Mouse (Mus musculus) embryonic facial prominence, embryonic 13.5 days (tissue): Measurements from ENCODE around the gene Gal. TPM values are rescaled to one million over a fixed set of nuclear protein-coding genes. Genes with fewer than 3 reads are reported as not detected.

Experiments
- ATAC-seq: fragments of 200-750 bp; cut with Nextera tagmentation; 2 replicates; pipeline ENCODE4 v1.8.0; 2017; ENCODE audit warnings: low read depth; ENCODE audit not compliant: insufficient number of reproducible peaks, insufficient read depth, low FRiP score, low TSS enrichment
- H3K27ac ChIP-seq: fragments of 300-500 bp; sonication (generic); 2 replicates; pipeline ENCODE4 v1.5.1; 2015; ENCODE audit warnings: moderate library complexity, mild to moderate bottlenecking, inconsistent platforms
- H3K27me3 ChIP-seq: fragments of 300-500 bp; sonication (generic); 2 replicates; pipeline ENCODE4 v1.6.1; 2015; ENCODE audit warnings: mild to moderate bottlenecking, inconsistent platforms
- H3K36me3 ChIP-seq: fragments of 300-500 bp; sonication (generic); 2 replicates; pipeline ENCODE4 v1.6.1; 2015; ENCODE audit warnings: mild to moderate bottlenecking, inconsistent platforms
- H3K4me1 ChIP-seq: fragments of 300-500 bp; sonication (generic); 2 replicates; pipeline ENCODE4 v1.6.1; 2015; ENCODE audit warnings: inconsistent platforms
- H3K4me2 ChIP-seq: fragments of 300-500 bp; sonication (generic); 2 replicates; pipeline ENCODE4 v1.6.1; 2015; ENCODE audit warnings: moderate library complexity, mild to moderate bottlenecking, inconsistent platforms
- H3K4me3 ChIP-seq: fragments of 300-500 bp; sonication (generic); 2 replicates; pipeline ENCODE4 v1.5.1; 2015; ENCODE audit warnings: mild to moderate bottlenecking, inconsistent platforms
- H3K9ac ChIP-seq: fragments of 300-500 bp; sonication (generic); 2 replicates; pipeline ENCODE4 v1.6.1; 2015; ENCODE audit warnings: mild to moderate bottlenecking, inconsistent platforms
- H3K9me3 ChIP-seq: fragments of 300-500 bp; sonication (generic); 2 replicates; pipeline ENCODE4 v1.6.1; 2016; ENCODE audit warnings: inconsistent platforms
- WGBS: fragments of 180-500 bp; shearing (Covaris S2); methylation state at CpG from one replicate; pipeline ENCODE4 v1.1.7; 2015; ENCODE audit warnings: mixed read lengths; 5-methylcytosine and 5-hydroxymethylcytosine counted together
- polyA plus RNA-seq: library from polyadenylated mRNA; unstranded; fragments of >200 nt; fragmentation: Nextera tagmentation; extraction: Ambion mirVana; gene quantifications from 2 replicates; pipeline ENCODE4 v1.2.1, GENCODE M21; 2015

The Gal gene
- polyA plus RNA-seq, 1 experiment from 2014 or later, result 1.7 TPM

DNA sequence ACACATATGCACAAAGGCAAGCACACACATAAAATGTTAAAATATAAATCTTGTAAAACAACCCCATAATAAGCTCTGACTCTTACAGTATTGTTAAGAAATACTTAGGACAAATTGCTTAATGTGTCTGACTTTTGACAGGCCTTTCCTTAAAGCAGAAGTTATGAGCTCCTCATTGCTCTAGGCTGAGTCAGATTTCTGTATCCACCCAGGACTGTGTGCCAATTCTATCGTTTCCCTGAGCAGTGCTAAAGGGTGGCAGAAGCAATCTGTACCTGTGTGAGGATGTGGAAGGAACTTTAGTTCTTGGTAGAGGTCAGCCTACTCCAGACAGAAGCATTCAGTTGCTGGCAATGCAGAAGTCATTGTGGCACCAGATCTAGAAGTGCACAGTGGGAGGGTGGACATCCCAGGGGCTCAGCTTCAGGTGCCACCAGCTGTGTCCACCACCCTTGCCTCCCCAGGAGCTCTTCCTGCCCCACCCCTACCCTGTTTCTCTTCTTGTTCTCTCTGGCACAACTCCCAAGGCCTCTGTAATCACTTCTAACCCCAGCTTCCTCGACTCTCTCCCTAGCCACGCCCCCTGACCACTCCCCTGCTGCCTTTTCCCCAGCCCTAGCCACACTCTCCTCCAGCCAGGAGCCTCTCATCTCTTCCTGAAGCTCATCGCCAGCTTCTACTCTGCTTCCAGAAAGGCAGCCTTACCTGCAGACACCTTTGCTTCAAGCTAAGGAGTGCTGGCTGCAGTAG, 37.2 kb downstream of the Gal start:
- H3K27me3 ChIP-seq, result no peaks in the 10 kb centered on the region
- no peak overlapping the region for H3K27ac ChIP-seq
- no peaks in the 10 kb centered on the region for H3K9me3 ChIP-seq
- H3K4me1 ChIP-seq, result 0 out of 2 replicates have a peak, but pooled peaks cover 4% of the 10 kb centered on the region
- H3K4me3 ChIP-seq, result no peak overlapping the region
- H3K9ac ChIP-seq, result no peak overlapping the region
- WGBS, result 28% methylated on average over 4 of the region's 4 CpGs
- H3K36me3 ChIP-seq, result peaks cover 34% of the 10 kb centered on the region
- ATAC-seq, result no peak
- H3K4me2 ChIP-seq, result no peak overlapping the region

GRCm38 (mm10) chr19:3375945-3376495, 38.3 kb downstream of the Gal start:
- no peak overlapping the region for H3K4me3 ChIP-seq
- peaks cover 34% of the 10 kb centered on the region for H3K36me3 ChIP-seq
- ATAC-seq, result no peak
- H3K4me1 ChIP-seq, result 0 out of 2 replicates have a peak, but pooled peaks cover 4% of the 10 kb centered on the region
- H3K27ac ChIP-seq, result no peak overlapping the region
- H3K9ac ChIP-seq, result no peak overlapping the region
- H3K27me3 ChIP-seq, result no peaks in the 10 kb centered on the region
- 64% methylated on average over 7 of the region's 7 CpGs for WGBS
- no peak overlapping the region for H3K4me2 ChIP-seq
- H3K9me3 ChIP-seq, result no peaks in the 10 kb centered on the region

GRCm38 (mm10) chr19:3374028-3374427, 40.3 kb downstream of the Gal start:
- ATAC-seq, result no peak
- Histone ChIP-seq H3K27ac (no peak overlapping the region; the same call in 1 of the 2 replicates), H3K4me1 (0 out of 2 replicates have a peak, but pooled peaks cover 4% of the 10 kb centered on the region), H3K27me3 (no peaks in the 10 kb centered on the region), H3K4me2 (no peak overlapping the region), H3K9ac (no peak overlapping the region), H3K4me3 (no peak overlapping the region), H3K9me3 (no peaks in the 10 kb centered on the region), H3K36me3 (peaks cover 23% of the 10 kb centered on the region)
- WGBS, result 57% methylated on average over 2 of the region's 2 CpGs

DNA sequence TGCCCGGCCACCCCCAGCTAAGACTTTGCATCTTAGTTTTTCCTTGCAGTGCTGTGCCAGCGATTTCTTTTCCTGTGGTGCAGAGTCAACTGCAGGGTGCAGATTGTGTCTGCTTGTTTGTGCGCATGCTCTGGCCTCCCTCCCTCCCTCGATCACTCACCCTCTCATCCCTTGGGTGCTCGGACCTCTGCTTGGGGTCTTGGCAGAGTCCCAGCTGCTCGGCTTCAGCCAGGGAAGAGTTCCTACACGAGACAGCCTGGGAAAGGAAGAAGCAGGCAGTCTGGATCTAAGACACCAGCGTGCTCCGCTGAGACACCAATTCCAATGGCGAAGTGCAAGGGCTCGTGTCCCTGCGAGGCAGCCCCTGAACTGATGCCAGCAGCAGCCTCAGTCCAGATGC, 41.0 kb downstream of the Gal start:
- H3K9ac ChIP-seq, result peak overlapping the region; percentile 51; the same call in 1 of the 2 replicates
- H3K9me3 ChIP-seq, result no peaks in the 10 kb centered on the region
- H3K27ac ChIP-seq, result peak overlapping the region; percentile 16; the same call in 1 of the 2 replicates
- 0 out of 2 replicates have a peak overlapping the region, but pooled peaks have one; percentile 3 for H3K4me2 ChIP-seq
- no peaks in the 10 kb centered on the region for H3K27me3 ChIP-seq
- 0 out of 2 replicates have a peak, but pooled peaks cover 4% of the 10 kb centered on the region for H3K4me1 ChIP-seq
- no peak overlapping the region for H3K4me3 ChIP-seq
- ATAC-seq, result no peak
- WGBS, result 61% methylated on average over 12 of the region's 12 CpGs
- peaks cover 29% of the 10 kb centered on the region for H3K36me3 ChIP-seq

GRCm38 (mm10) chr19:3368276-3368675, 46.1 kb downstream of the Gal start:
- Histone ChIP-seq H3K27ac (no peak overlapping the region), H3K4me1 (no peaks in the 10 kb centered on the region), H3K36me3 (peaks cover 39% of the 10 kb centered on the region), H3K9ac (no peak overlapping the region), H3K4me2 (no peak overlapping the region), H3K27me3 (no peaks in the 10 kb centered on the region), H3K4me3 (no peak overlapping the region), H3K9me3 (no peaks in the 10 kb centered on the region)
- no peak for ATAC-seq
- 91% methylated on average over 3 of the region's 3 CpGs for WGBS

- H3K36me3 ChIP-seq, result peaks cover 50% of the 10 kb centered on the region
- no peak overlapping the region for H3K4me3 ChIP-seq
- H3K9me3 ChIP-seq, result no peaks in the 10 kb centered on the region
- H3K9ac ChIP-seq, result no peak overlapping the region
- 81% methylated on average over 3 of the region's 3 CpGs for WGBS
- H3K4me1 ChIP-seq, result no peaks in the 10 kb centered on the region
- H3K27ac ChIP-seq, result no peak overlapping the region
- H3K27me3 ChIP-seq, result no peaks in the 10 kb centered on the region
- ATAC-seq, result no peak
- H3K4me2 ChIP-seq, result no peak overlapping the region
Observed at GRCm38 (mm10) chr19:3365089-3365488, 49.3 kb downstream of the Gal start.

DNA sequence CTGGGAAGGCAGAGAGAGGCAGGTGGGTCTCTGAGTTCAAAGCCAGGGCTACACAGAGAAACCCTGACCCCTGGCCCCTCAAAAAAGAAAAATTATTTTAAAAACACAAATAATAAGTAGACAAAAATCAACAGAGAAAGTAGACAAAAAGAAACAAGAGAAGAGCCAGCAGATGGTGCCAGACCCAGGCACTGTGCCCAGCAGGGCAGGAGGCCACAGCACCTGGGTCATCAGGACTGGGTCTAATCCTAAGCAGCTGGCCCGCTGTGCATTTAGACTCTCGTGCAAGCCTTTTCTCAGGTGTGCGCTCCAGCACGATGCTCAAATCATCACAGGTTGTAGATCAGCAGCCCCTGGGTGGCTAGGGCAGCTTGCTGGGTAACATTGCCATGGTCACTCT, 50.8 kb downstream of the Gal start:
- H3K9ac ChIP-seq, result no peak overlapping the region
- no peak overlapping the region for H3K4me2 ChIP-seq
- ATAC-seq, result no peak
- no peak overlapping the region for H3K4me3 ChIP-seq
- no peaks in the 10 kb centered on the region for H3K27me3 ChIP-seq
- H3K9me3 ChIP-seq, result no peaks in the 10 kb centered on the region
- no peak overlapping the region for H3K27ac ChIP-seq
- 81% methylated on average over 4 of the region's 4 CpGs for WGBS
- H3K36me3 ChIP-seq, result peaks cover 43% of the 10 kb centered on the region
- H3K4me1 ChIP-seq, result no peaks in the 10 kb centered on the region

Other genes with a start within 250 kb of the Gal start
- gene Mrpl21, start 131.6 kb downstream of the Gal start, polyA plus RNA-seq, result 128 and 140 TPM in 2 replicates
- gene Ighmbp2, start 131.5 kb downstream of the Gal start, polyA plus RNA-seq, result 12.7 and 12.9 TPM in 2 replicates
- gene Cpt1a, start 92.2 kb downstream of the Gal start, polyA plus RNA-seq, result 14.4 and 16.7 TPM in 2 replicates
- 0.21 and 0.22 TPM in 2 replicates for gene Tesmin, start 25.7 kb downstream of the Gal start, polyA plus RNA-seq
- gene Ppp6r3, start 161.2 kb upstream of the Gal start, polyA plus RNA-seq, result 63.9 and 71.4 TPM in 2 replicates